Mouse (Mus musculus) CH12.LX (cell line): ENCODE measurements around the gene Sfxn5. TPM values are rescaled to one million over a fixed set of nuclear protein-coding genes. Genes with fewer than 3 reads are reported as not detected.

Experiments
- DNase-seq: peaks from one replicate; pipeline ENCODE4 v3.0.0-alpha.2; 2013; ENCODE audit errors: extremely low read depth
- H3K27ac ChIP-seq: 2 replicates; pipeline ENCODE4 v1.5.1; 2012; ENCODE audit warnings: low read depth, mild to moderate bottlenecking, control low read depth, moderate library complexity; ENCODE audit not compliant: insufficient read depth
- H3K27me3 ChIP-seq: replicated peaks from 2 replicates; pipeline ENCODE3; 2012; ENCODE audit warnings: inconsistent platforms
- H3K36me3 ChIP-seq, 2 experiments: replicated peaks in 1 of 2; 2 replicates each; pipeline versions ENCODE3 to v1.6.1; 2012; ENCODE audit warnings: inconsistent platforms in 1 of 2, low read length in 1 of 2, mild to moderate bottlenecking in 1 of 2, mixed read lengths in 1 of 2, moderate library complexity in 1 of 2; ENCODE audit not compliant: control insufficient read depth in 1 of 2, insufficient read depth in 1 of 2
- H3K4me1 ChIP-seq, 2 experiments: 2 replicates each; pipeline ENCODE4 v1.6.1; 2012; ENCODE audit warnings: inconsistent platforms in 1 of 2, moderate library complexity in 1 of 2; ENCODE audit not compliant: insufficient read depth in 2 of 2, control insufficient read depth in 1 of 2
- H3K4me2 ChIP-seq: 2 replicates; pipeline ENCODE4 v1.6.1; 2012; ENCODE audit warnings: low read depth, mild to moderate bottlenecking, control low read depth; ENCODE audit not compliant: poor library complexity, insufficient read depth, severe bottlenecking
- H3K4me3 ChIP-seq, 3 experiments: fragments of 150-350 bp in 1 of 3; sonication (generic) in 1 of 3; replicated peaks in 1 of 3; 2 replicates each; pipeline versions ENCODE3 to v1.5.1; 2011 to 2012; ENCODE audit warnings: low read depth in 2 of 3, low read length in 2 of 3, mild to moderate bottlenecking in 2 of 3, moderate library complexity in 2 of 3, control low read depth in 1 of 3, improper control_type of control experiment in 1 of 3, inconsistent platforms in 1 of 3, mixed read lengths in 1 of 3; ENCODE audit not compliant: poor library complexity in 1 of 3
- H3K79me2 ChIP-seq: replicated peaks from 2 replicates; pipeline ENCODE4 v1.6.1; 2012; ENCODE audit warnings: mild to moderate bottlenecking, moderate library complexity; ENCODE audit not compliant: control insufficient read depth, poor library complexity, insufficient read depth, severe bottlenecking; ENCODE audit errors: extremely low read depth
- H3K9ac ChIP-seq: 2 replicates; pipeline ENCODE4 v1.6.1; 2012; ENCODE audit warnings: low read depth, mild to moderate bottlenecking, control low read depth, moderate library complexity; ENCODE audit not compliant: insufficient read depth
- H3K9me3 ChIP-seq: replicated peaks from 2 replicates; pipeline ENCODE3; 2012; ENCODE audit warnings: low read length, inconsistent platforms, mixed read lengths
- CHD1 ChIP-seq: IDR thresholded peaks from 2 replicates; pipeline ENCODE4 v1.6.1; 2012; ENCODE audit warnings: low read depth, low read length, improper control_type of control experiment, inconsistent platforms
- CHD2 ChIP-seq: IDR thresholded peaks from 2 replicates; pipeline ENCODE4 v1.6.1; 2011; ENCODE audit warnings: low read length, improper control_type of control experiment
- EP300 ChIP-seq: IDR thresholded peaks from 2 replicates; pipeline ENCODE4 v1.6.1; 2011; ENCODE audit warnings: low read length, improper control_type of control experiment
- ETS1 ChIP-seq: conservative IDR thresholded peaks from 2 replicates; pipeline ENCODE4 v1.6.1; 2012; ENCODE audit warnings: low read depth, mild to moderate bottlenecking, inconsistent platforms, low read length, improper control_type of control experiment, moderate library complexity
- GABPA ChIP-seq: IDR thresholded peaks from 2 replicates; pipeline ENCODE4 v1.6.1; 2012; ENCODE audit warnings: low read depth, low read length, improper control_type of control experiment, inconsistent platforms; ENCODE audit not compliant: insufficient replicate concordance
- HCFC1 ChIP-seq: IDR thresholded peaks from 2 replicates; pipeline ENCODE4 v1.6.1; 2012; ENCODE audit warnings: low read depth, mild to moderate bottlenecking, inconsistent platforms, low read length, improper control_type of control experiment
- JUN ChIP-seq: IDR thresholded peaks from 2 replicates; pipeline ENCODE4 v1.6.1; 2011; ENCODE audit warnings: low read depth, mild to moderate bottlenecking, low read length, improper control_type of control experiment, moderate library complexity; ENCODE audit not compliant: insufficient read depth
- JUND ChIP-seq: conservative IDR thresholded peaks from 2 replicates; pipeline ENCODE4 v1.6.1; 2011; ENCODE audit warnings: low read depth, low read length, improper control_type of control experiment
- KAT2A ChIP-seq: IDR thresholded peaks from 2 replicates; pipeline ENCODE4 v1.6.1; 2012; ENCODE audit warnings: low read length, improper control_type of control experiment, inconsistent platforms; ENCODE audit not compliant: insufficient replicate concordance
- MAX ChIP-seq: IDR thresholded peaks from 2 replicates; pipeline ENCODE4 v1.6.1; 2011; ENCODE audit warnings: low read length, improper control_type of control experiment
- MAZ ChIP-seq: IDR thresholded peaks from 2 replicates; pipeline ENCODE4 v1.6.1; 2012; ENCODE audit warnings: low read depth, mild to moderate bottlenecking, inconsistent platforms, low read length, improper control_type of control experiment, moderate library complexity
- MEF2A ChIP-seq: IDR thresholded peaks from 2 replicates; pipeline ENCODE4 v1.6.1; 2014; ENCODE audit warnings: low read depth, mild to moderate bottlenecking, inconsistent platforms, low read length, improper control_type of control experiment, borderline replicate concordance
- MYC ChIP-seq: IDR thresholded peaks from 2 replicates; pipeline ENCODE4 v1.6.1; 2011; ENCODE audit warnings: low read depth, mild to moderate bottlenecking, improper control_type of control experiment, low read length
- NRF1 ChIP-seq: IDR thresholded peaks from 2 replicates; pipeline ENCODE4 v1.6.1; 2014; ENCODE audit warnings: low read depth, mild to moderate bottlenecking, inconsistent platforms, low read length, improper control_type of control experiment, moderate library complexity
- POLR2A ChIP-seq: IDR thresholded peaks from 2 replicates; pipeline ENCODE4 v1.6.1; 2011; ENCODE audit warnings: low read depth, mild to moderate bottlenecking, improper control_type of control experiment, low read length
- RCOR1 ChIP-seq: conservative IDR thresholded peaks from 2 replicates; pipeline ENCODE4 v1.6.1; 2012; ENCODE audit warnings: low read depth, mild to moderate bottlenecking, inconsistent platforms, low read length, improper control_type of control experiment
- SMC3 ChIP-seq: IDR thresholded peaks from 2 replicates; pipeline ENCODE4 v1.6.1; 2011; ENCODE audit warnings: low read depth, low read length, improper control_type of control experiment
- UBTF ChIP-seq: IDR thresholded peaks from 2 replicates; pipeline ENCODE4 v1.6.1; 2012; ENCODE audit warnings: low read depth, mild to moderate bottlenecking, inconsistent platforms, low read length, improper control_type of control experiment, moderate library complexity
- USF2 ChIP-seq: conservative IDR thresholded peaks from 2 replicates; pipeline ENCODE4 v1.6.1; 2011; ENCODE audit warnings: low read depth, low read length, improper control_type of control experiment
- dilution Hi-C: fragments of 300-500 bp; cut with MboI; formaldehyde crosslinking; loops from 2 replicates; pipeline ENCODE4 v1.14.3; 2020; ENCODE audit warnings: low sequenced_read_pairs; ENCODE audit not compliant: extremely low pct_unique_long_range_greater_than_20kb, extremely low pct_ligation_motif_present
- in situ Hi-C: fragments of 300-500 bp; cut with MboI; formaldehyde crosslinking; loops from 3 replicates; pipeline ENCODE4 v1.14.3; 2019; ENCODE audit warnings: low sequenced_read_pairs, low pct_ligation_motif_present, low pct_unique_long_range_greater_than_20kb, mixed read lengths
- polyA plus RNA-seq: library from polyadenylated mRNA; unstranded; fragments of >175 nt; gene quantifications from 2 replicates; pipeline ENCODE4 v1.2.1, GENCODE M21; 2012; ENCODE audit warnings: low read depth; ENCODE audit not compliant: insufficient read length
- total RNA-seq, 2 experiments: library from RNA; depleted of rRNA; stranded (reverse); fragments of 300-350 nt in 1 of 2; fragments of >200 nt in 1 of 2; gene quantifications; 2 replicates each; pipeline ENCODE4 v1.2.3; 2012 to 2014

Gene Sfxn5
- total and polyA plus RNA-seq, 3 experiments, result 0.55 to 0.93 (median 0.66) TPM

DNA sequence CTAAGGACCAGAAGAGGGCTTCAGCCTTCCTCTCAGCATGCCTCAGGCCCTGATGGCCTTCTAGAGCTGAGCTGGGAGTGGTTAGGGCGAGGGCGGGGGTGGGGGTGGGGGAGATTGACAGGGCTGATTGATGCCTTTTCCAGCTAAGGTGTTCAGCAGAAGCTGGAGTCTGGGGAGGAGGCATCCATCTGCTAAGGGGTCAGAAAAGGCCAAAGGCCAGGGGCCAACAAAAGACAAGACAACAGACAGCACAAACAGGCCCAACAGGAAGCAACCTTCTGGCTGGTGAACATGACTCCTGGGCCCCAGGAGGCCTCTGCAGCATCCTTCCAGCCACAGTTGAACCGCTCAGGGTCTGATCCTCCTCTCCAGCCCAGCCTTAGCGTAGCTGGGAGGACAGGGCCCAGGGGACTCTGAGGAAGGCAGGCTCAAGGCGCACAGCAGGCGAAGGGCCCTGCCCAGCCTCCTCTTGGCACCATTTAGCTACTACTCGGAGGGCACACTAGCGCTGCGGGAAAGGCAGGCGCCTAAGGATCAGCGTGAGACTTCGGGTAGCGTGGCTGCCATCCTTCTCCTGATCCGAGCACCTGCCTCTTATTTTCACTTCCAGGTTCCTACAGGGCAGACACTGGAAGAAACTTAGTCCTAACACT, 109.6 kb downstream of the Sfxn5 start:
- TF ChIP-seq RCOR1 (no peak), UBTF (no peak)
- Histone ChIP-seq H3K36me3 (no peaks in the 10 kb centered on the region), H3K79me2 (no peaks in the 10 kb centered on the region), H3K27ac (no peak overlapping the region), H3K4me1 (peaks cover 0 to 20% of the 10 kb centered on the region in 2 experiments; a peak in 2 of 4 replicates), H3K4me2 (no peak overlapping the region), H3K9me3 (no peaks in the 10 kb centered on the region), H3K27me3 (peaks cover 2% of the 10 kb centered on the region), H3K4me3 (no peak overlapping the region), H3K9ac (no peak overlapping the region)
- dilution Hi-C loops (no loop called here), in situ Hi-C loops (no loop called here)
- DNase-seq, result no peak

- TF ChIP-seq KAT2A (no peak), HCFC1 (no peak), POLR2A (no peak), MYC (no peak), RCOR1 (no peak), MAZ (no peak), MEF2A (no peak), EP300 (no peak), CHD1 (no peak), SMC3 (no peak)
- H3K27me3 ChIP-seq, result peaks cover 2% of the 10 kb centered on the region
- DNase-seq, result no peak
- peaks cover 0 to 20% of the 10 kb centered on the region in 2 experiments; a peak in 2 of 4 replicates for H3K4me1 ChIP-seq
- H3K4me2 ChIP-seq, result no peak overlapping the region
- H3K36me3 ChIP-seq, result no peaks in the 10 kb centered on the region
- H3K4me3 ChIP-seq, result no peak overlapping the region
- no peak overlapping the region for H3K9ac ChIP-seq
- no peaks in the 10 kb centered on the region for H3K79me2 ChIP-seq
- no peaks in the 10 kb centered on the region for H3K9me3 ChIP-seq
- dilution Hi-C loops (no loop called here), in situ Hi-C loops (no loop called here)
- H3K27ac ChIP-seq, result no peak overlapping the region
Measured at GRCm38 (mm10) chr6:85222551-85222950, 110.7 kb downstream of the Sfxn5 start.

DNA sequence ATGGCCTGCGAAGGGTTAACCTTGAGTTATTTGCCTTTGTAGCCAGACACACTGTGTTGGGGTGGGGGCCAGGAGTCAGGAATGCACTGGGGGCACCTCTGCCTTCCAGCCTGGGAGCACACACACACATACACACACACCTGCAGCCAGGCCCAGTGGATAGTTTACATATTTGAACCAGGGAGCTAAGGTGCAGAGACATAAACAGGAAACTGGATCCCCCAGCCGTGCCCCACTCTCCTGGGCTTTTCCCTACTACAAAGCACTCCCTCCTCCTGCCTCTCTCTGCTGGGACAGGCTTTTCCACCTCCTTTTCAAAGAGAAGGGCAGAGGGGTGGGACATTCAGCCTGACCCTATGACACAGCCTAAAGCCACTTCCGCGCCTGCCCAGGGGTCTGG, 112.3 kb downstream of the Sfxn5 start:
- Histone ChIP-seq H3K27ac (no peak overlapping the region), H3K9me3 (no peaks in the 10 kb centered on the region), H3K27me3 (peaks cover 3% of the 10 kb centered on the region)
- DNase-seq, result no peak
- dilution Hi-C loops, result no loop called here
- TF ChIP-seq CHD2 (no peak), JUND (no peak), NRF1 (no peak), USF2 (no peak), JUN (no peak), MAX (no peak), ETS1 (no peak), POLR2A (no peak), GABPA (no peak)
- TF ChIP-seq, all 38 proteins: peak for 0
- in situ Hi-C loops, result no loop called here
- H3K4me3 ChIP-seq, result no peak overlapping the region
- no peaks in the 10 kb centered on the region for H3K36me3 ChIP-seq
- H3K9ac ChIP-seq, result no peak overlapping the region
- no peaks in the 10 kb centered on the region for H3K79me2 ChIP-seq
- H3K4me2 ChIP-seq, result no peak overlapping the region
- H3K4me1 ChIP-seq, result peaks cover 0 to 20% of the 10 kb centered on the region in 2 experiments; a peak in 2 of 4 replicates
